Mouse (Mus musculus): ENCODE results near the gene Pilrb1. TPM values are rescaled to one million over a fixed set of nuclear protein-coding genes. Genes with fewer than 3 reads are reported as not detected.

Gene Pilrb1
- polyA plus RNA-seq (2012; rRNA removed; ENCODE audit: low replicate concordance), result 3.9 and 6.1 TPM in 2 replicates

DNA sequence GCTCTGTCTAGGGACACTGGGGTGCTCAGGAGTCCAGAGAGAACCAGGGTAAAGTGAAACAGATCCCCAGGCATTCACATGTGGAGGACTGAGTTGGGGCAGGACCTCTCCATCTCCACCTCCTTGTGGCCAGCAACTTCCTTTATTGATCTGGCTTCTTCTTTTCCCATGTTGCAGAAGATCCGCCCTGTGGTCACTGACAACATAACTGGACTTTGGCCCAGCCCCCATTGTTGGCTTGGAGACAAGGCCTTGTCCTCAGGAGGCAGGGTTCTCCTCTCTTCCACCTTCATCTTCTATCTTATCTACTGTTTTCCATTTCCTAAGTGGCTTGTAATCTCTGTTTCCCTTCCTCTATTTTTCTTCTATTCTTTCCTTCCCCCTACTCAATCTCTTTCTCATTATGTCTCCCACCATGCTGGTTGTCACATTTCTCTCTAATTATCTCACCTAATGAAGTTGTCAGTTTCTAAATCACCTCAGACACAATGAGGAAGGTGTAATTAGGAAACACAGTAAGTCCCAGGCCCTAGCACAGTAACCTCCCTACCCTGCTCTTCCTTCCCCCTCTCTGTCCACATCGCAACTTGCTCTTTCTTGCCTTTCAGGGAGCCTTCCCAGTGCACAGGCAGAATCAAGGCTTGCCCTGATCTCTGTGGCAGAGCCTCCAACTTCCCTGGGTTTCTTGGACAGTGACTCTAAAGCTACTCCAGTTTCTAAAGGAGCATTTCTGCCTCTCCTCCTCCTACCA, at the start of gene Pilrb1:
TSS of gene Pilrb1 (minus strand) at position 147 of the 751 bp plus-strand sequence.

DNA sequence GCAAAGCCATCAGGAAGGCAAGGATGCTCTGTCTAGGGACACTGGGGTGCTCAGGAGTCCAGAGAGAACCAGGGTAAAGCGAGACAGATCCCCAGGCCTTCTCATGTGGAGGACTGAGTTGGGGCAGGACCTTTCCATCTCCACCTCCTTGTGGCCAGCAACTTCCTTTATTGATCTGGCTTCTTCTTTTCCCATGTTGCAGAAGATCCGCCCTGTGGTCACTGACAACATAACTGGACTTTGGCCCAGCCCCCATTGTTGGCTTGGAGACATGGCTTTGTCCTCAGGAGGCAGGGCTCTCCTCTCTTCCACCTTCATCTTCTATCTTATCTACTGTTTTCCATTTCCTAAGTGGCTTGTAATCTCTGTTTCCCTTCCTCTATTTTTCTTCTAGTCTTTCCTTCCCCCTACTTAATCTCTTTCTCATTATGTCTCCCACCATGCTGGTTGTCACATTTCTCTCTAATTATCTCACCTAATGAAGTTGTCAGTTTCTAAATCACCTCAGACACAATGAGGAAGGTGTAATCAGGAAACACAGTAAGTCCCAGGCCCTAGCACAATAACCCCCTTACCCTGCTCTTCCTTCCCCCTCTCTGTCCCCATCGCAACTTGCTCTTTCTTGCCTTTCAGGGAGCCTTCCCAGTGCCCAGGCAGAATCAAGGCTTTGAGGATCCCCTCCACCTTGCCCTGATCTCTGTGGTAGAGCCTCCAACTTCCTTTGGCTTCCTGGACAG, 13.9 kb upstream of the Pilrb1 start, which contains the start of gene Pilrb2:
TSS of gene Pilrb2 (minus strand) at position 172 of the 737 bp plus-strand sequence.

DNA sequence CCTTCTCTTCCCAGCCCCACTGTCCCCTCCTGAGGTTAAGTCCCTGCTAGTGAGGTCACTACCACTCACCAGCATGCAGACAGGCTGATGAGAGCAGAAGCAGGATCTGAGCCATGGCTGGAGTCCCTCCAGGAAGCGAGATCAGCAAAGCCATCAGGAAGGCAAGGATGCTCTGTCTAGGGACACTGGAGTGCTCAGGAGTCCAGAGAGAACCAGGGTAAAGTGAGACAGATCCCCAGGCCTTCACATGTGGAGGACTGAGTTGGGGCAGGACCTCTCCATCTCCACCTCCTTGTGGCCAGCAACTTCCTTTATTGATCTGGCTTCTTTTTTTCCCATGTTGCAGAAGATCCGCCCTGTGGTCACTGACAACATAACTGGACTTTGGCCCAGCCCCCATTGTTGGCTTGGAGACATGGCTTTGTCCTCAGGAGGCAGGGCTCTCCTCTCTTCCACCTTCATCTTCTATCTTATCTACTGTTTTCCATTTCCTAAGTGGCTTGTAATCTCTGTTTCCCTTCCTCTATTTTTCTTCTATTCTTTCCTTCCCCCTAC, 21.9 kb downstream of the Pilrb1 start, which contains the start of gene Pilra:
TSS of gene Pilra (minus strand) at position 316 of the 555 bp plus-strand sequence.

Other genes starting within 250 kb of the Pilrb1 start
- gene Pcolce, start 244.3 kb downstream of the Pilrb1 start, polyA plus RNA-seq (2012; rRNA removed; ENCODE audit: low replicate concordance), result 140 and 168 TPM in 2 replicates
- gene Fbxo24, start 229.1 kb downstream of the Pilrb1 start, polyA plus RNA-seq (2012; rRNA removed; ENCODE audit: low replicate concordance), result 0.71 and 0.79 TPM in 2 replicates
- gene Lrch4, start 229.0 kb downstream of the Pilrb1 start, polyA plus RNA-seq (2012; rRNA removed; ENCODE audit: low replicate concordance), result 37.2 and 60.0 TPM in 2 replicates
- gene Gm20605, start 228.9 kb downstream of the Pilrb1 start, polyA plus RNA-seq (2012; rRNA removed; ENCODE audit: low replicate concordance), result 14.9 and 32.2 TPM in 2 replicates
- gene Sap25, start 216.8 kb downstream of the Pilrb1 start, polyA plus RNA-seq (2012; rRNA removed; ENCODE audit: low replicate concordance), result 60.1 and 83.8 TPM in 2 replicates
- gene Irs3, start 212.4 kb downstream of the Pilrb1 start, polyA plus RNA-seq (2012; rRNA removed; ENCODE audit: low replicate concordance), result 29.5 and 86.2 TPM in 2 replicates
- 32.7 and 54.1 TPM in 2 replicates for gene Agfg2, start 173.4 kb downstream of the Pilrb1 start, polyA plus RNA-seq (2012; rRNA removed; ENCODE audit: low replicate concordance)
- gene Nyap1, start 116.5 kb downstream of the Pilrb1 start, polyA plus RNA-seq (2012; rRNA removed; ENCODE audit: low replicate concordance), result 0.77 and 4.9 TPM in 2 replicates
- gene Tsc22d4, start 112.4 kb downstream of the Pilrb1 start, polyA plus RNA-seq (2012; rRNA removed; ENCODE audit: low replicate concordance), result 77.4 and 106 TPM in 2 replicates
- 24.9 and 28.3 TPM in 2 replicates for gene Ppp1r35, start 79.3 kb downstream of the Pilrb1 start, polyA plus RNA-seq (2012; rRNA removed; ENCODE audit: low replicate concordance)
- gene Mepce, start 70.5 kb downstream of the Pilrb1 start, polyA plus RNA-seq (2012; rRNA removed; ENCODE audit: low replicate concordance), result 35.8 and 48.0 TPM in 2 replicates
- gene Zcwpw1, start 70.3 kb downstream of the Pilrb1 start, polyA plus RNA-seq (2012; rRNA removed; ENCODE audit: low replicate concordance), result 1.9 and 2.5 TPM in 2 replicates
- 2.6 and 7.9 TPM in 2 replicates for gene Pilra, start 21.8 kb downstream of the Pilrb1 start, polyA plus RNA-seq (2012; rRNA removed; ENCODE audit: low replicate concordance)
- 4.4 and 4.8 TPM in 2 replicates for gene Pilrb2, start 13.7 kb upstream of the Pilrb1 start, polyA plus RNA-seq (2012; rRNA removed; ENCODE audit: low replicate concordance)
- not detected in 2 replicates for gene Cyp3a13, start 63.5 kb upstream of the Pilrb1 start, polyA plus RNA-seq (2012; rRNA removed; ENCODE audit: low replicate concordance)
- gene Gjc3, start 105.0 kb upstream of the Pilrb1 start, polyA plus RNA-seq (2012; rRNA removed; ENCODE audit: low replicate concordance), result 0.09 and 0.14 TPM in 2 replicates
- 0.16 and 0.39 TPM in 2 replicates for gene Azgp1, start 123.4 kb upstream of the Pilrb1 start, polyA plus RNA-seq (2012; rRNA removed; ENCODE audit: low replicate concordance)
- gene Smok3a, start 163.2 kb upstream of the Pilrb1 start, polyA plus RNA-seq (2012; rRNA removed; ENCODE audit: low replicate concordance), result not detected in 2 replicates
- gene Smok3b, start 163.3 kb upstream of the Pilrb1 start, polyA plus RNA-seq (2012; rRNA removed; ENCODE audit: low replicate concordance), result not detected in 2 replicates
- not detected in 2 replicates for gene Smok3c, start 195.1 kb upstream of the Pilrb1 start, polyA plus RNA-seq (2012; rRNA removed; ENCODE audit: low replicate concordance)
- 4.7 and 8.3 TPM in 2 replicates for gene Zkscan1, start 227.0 kb upstream of the Pilrb1 start, polyA plus RNA-seq (2012; rRNA removed; ENCODE audit: low replicate concordance)